Mouse (Mus musculus): ENCODE results near the gene Galnt18. TPM values are rescaled to one million over a fixed set of nuclear protein-coding genes. Genes with fewer than 3 reads are reported as not detected.
A peak's percentile ranks its signal among the peaks of the same experiment; 100 is the strongest.

Galnt18 gene
- polyA plus RNA-seq, 1 experiment from 2014 or later, result 7.6 TPM

- 87% methylated on average over 3 of the region's 3 CpGs for WGBS
Measured at GRCm38 (mm10) chr7:111770585-111770984, 9.2 kb downstream of the Galnt18 start.

GRCm38 (mm10) chr7:111766145-111766767 is 13.5 kb downstream of the Galnt18 start:
- H3K9me3 ChIP-seq, result no peaks in the 10 kb centered on the region
- no peak overlapping the region for H3K27ac ChIP-seq
- no peak overlapping the region for H3K9ac ChIP-seq
- H3K4me3 ChIP-seq, result no peak overlapping the region
- H3K27me3 ChIP-seq (replicated peaks), result no peaks in the 10 kb centered on the region
- no peak for ATAC-seq (ENCODE audit: low FRiP score, low read depth)
- no peaks in the 10 kb centered on the region for H3K36me3 ChIP-seq
- WGBS, result 72% methylated on average over 9 of the region's 9 CpGs
- no peak overlapping the region for H3K4me2 ChIP-seq (replicated peaks)
- peaks cover 7% of the 10 kb centered on the region; the same call in 1 of the 2 replicates for H3K4me1 ChIP-seq

More at GRCm38 (mm10) chr7:111770585-111770984, 9.2 kb downstream of the Galnt18 start:
- no peaks in the 10 kb centered on the region for H3K27me3 ChIP-seq (replicated peaks)
- no peaks in the 10 kb centered on the region for H3K4me1 ChIP-seq
- H3K9me3 ChIP-seq, result no peaks in the 10 kb centered on the region
- ATAC-seq (ENCODE audit: low FRiP score, low read depth), result no peak
- H3K27ac ChIP-seq, result no peak overlapping the region
- H3K4me2 ChIP-seq (replicated peaks), result no peak overlapping the region
- no peaks in the 10 kb centered on the region for H3K36me3 ChIP-seq
- H3K4me3 ChIP-seq, result no peak overlapping the region
- no peak overlapping the region for H3K9ac ChIP-seq

GRCm38 (mm10) chr7:111762754-111763153 is 17.0 kb downstream of the Galnt18 start:
- Histone ChIP-seq H3K4me1 (peaks cover 17% of the 10 kb centered on the region), H3K9me3 (no peaks in the 10 kb centered on the region), H3K4me3 (no peak overlapping the region), H3K4me2 (replicated peaks) (no peak overlapping the region), H3K36me3 (no peaks in the 10 kb centered on the region), H3K27me3 (replicated peaks) (no peaks in the 10 kb centered on the region), H3K9ac (no peak overlapping the region), H3K27ac (no peak overlapping the region)
- 55% methylated on average over 6 of the region's 6 CpGs for WGBS
- no peak for ATAC-seq (ENCODE audit: low FRiP score, low read depth)

GRCm38 (mm10) chr7:111748571-111749071 is 31.2 kb downstream of the Galnt18 start:
- 81% methylated on average over 3 of the region's 3 CpGs for WGBS
- no peak for ATAC-seq (ENCODE audit: low FRiP score, low read depth)
- H3K9me3 ChIP-seq, result no peaks in the 10 kb centered on the region
- no peak overlapping the region for H3K4me3 ChIP-seq
- no peaks in the 10 kb centered on the region for H3K27me3 ChIP-seq (replicated peaks)
- no peak overlapping the region for H3K9ac ChIP-seq
- no peak overlapping the region for H3K27ac ChIP-seq
- H3K4me2 ChIP-seq (replicated peaks), result no peak overlapping the region
- no peaks in the 10 kb centered on the region for H3K36me3 ChIP-seq
- H3K4me1 ChIP-seq, result no peaks in the 10 kb centered on the region

GRCm38 (mm10) chr7:111744770-111745169 is 35.0 kb downstream of the Galnt18 start:
- Histone ChIP-seq H3K36me3 (no peaks in the 10 kb centered on the region), H3K9ac (no peak overlapping the region), H3K27me3 (replicated peaks) (no peaks in the 10 kb centered on the region), H3K27ac (no peak overlapping the region), H3K4me3 (no peak overlapping the region), H3K4me1 (peaks cover 4% of the 10 kb centered on the region; the same call in 1 of the 2 replicates), H3K9me3 (no peaks in the 10 kb centered on the region), H3K4me2 (replicated peaks) (no peak overlapping the region)
- no peak for ATAC-seq (ENCODE audit: low FRiP score, low read depth)

GRCm38 (mm10) chr7:111741595-111741994 is 38.2 kb downstream of the Galnt18 start:
- Histone ChIP-seq H3K27me3 (replicated peaks) (no peaks in the 10 kb centered on the region), H3K4me1 (peaks cover 17% of the 10 kb centered on the region), H3K4me2 (replicated peaks) (no peak overlapping the region), H3K9ac (no peak overlapping the region), H3K27ac (no peak overlapping the region), H3K9me3 (no peaks in the 10 kb centered on the region), H3K4me3 (no peak overlapping the region), H3K36me3 (no peaks in the 10 kb centered on the region)
- no peak for ATAC-seq (ENCODE audit: low FRiP score, low read depth)
- 49% methylated on average over 2 of the region's 2 CpGs for WGBS

- Histone ChIP-seq H3K36me3 (no peaks in the 10 kb centered on the region), H3K9me3 (no peaks in the 10 kb centered on the region), H3K27ac (no peak overlapping the region), H3K4me1 (peaks cover 17% of the 10 kb centered on the region), H3K4me3 (no peak overlapping the region), H3K9ac (no peak overlapping the region), H3K27me3 (replicated peaks) (no peaks in the 10 kb centered on the region), H3K4me2 (replicated peaks) (no peak overlapping the region)
- no peak for ATAC-seq (ENCODE audit: low FRiP score, low read depth)
- 53% methylated on average over 6 of the region's 6 CpGs for WGBS
Measured at GRCm38 (mm10) chr7:111740091-111740490, 39.7 kb downstream of the Galnt18 start.

GRCm38 (mm10) chr7:111739371-111739765 is 40.4 kb downstream of the Galnt18 start:
- no peak overlapping the region for H3K4me2 ChIP-seq (replicated peaks)
- H3K36me3 ChIP-seq, result no peaks in the 10 kb centered on the region
- H3K27me3 ChIP-seq (replicated peaks), result no peaks in the 10 kb centered on the region
- H3K9me3 ChIP-seq, result no peaks in the 10 kb centered on the region
- WGBS, result 66% methylated on average over 5 of the region's 5 CpGs
- ATAC-seq (ENCODE audit: low FRiP score, low read depth), result 0 out of 2 replicates have a peak, but pooled peaks have one; percentile 17
- peaks cover 17% of the 10 kb centered on the region for H3K4me1 ChIP-seq
- H3K27ac ChIP-seq, result no peak overlapping the region
- no peak overlapping the region for H3K9ac ChIP-seq
- H3K4me3 ChIP-seq, result no peak overlapping the region

- 49% methylated on average over 10 of the region's 10 CpGs for WGBS
- no peak overlapping the region for H3K9ac ChIP-seq
- no peak overlapping the region for H3K4me3 ChIP-seq
- no peaks in the 10 kb centered on the region for H3K9me3 ChIP-seq
- H3K4me1 ChIP-seq, result peaks cover 17% of the 10 kb centered on the region
- H3K4me2 ChIP-seq (replicated peaks), result no peak overlapping the region
- no peaks in the 10 kb centered on the region for H3K27me3 ChIP-seq (replicated peaks)
- no peak overlapping the region for H3K27ac ChIP-seq
- no peak for ATAC-seq (ENCODE audit: low FRiP score, low read depth)
- H3K36me3 ChIP-seq, result no peaks in the 10 kb centered on the region
Measured at GRCm38 (mm10) chr7:111738456-111739370, 41.1 kb downstream of the Galnt18 start.

- Histone ChIP-seq H3K9me3 (no peaks in the 10 kb centered on the region), H3K36me3 (no peaks in the 10 kb centered on the region), H3K4me3 (no peak overlapping the region), H3K9ac (no peak overlapping the region), H3K4me2 (replicated peaks) (no peak overlapping the region), H3K27me3 (replicated peaks) (no peaks in the 10 kb centered on the region), H3K27ac (no peak overlapping the region), H3K4me1 (peaks cover 17% of the 10 kb centered on the region)
- WGBS, result 72% methylated on average over 7 of the region's 7 CpGs
- no peak for ATAC-seq (ENCODE audit: low FRiP score, low read depth)
Measured at GRCm38 (mm10) chr7:111737426-111737825, 42.4 kb downstream of the Galnt18 start.

GRCm38 (mm10) chr7:111736365-111736764 is 43.4 kb downstream of the Galnt18 start:
- 71% methylated on average over 3 of the region's 3 CpGs for WGBS
- no peak overlapping the region for H3K9ac ChIP-seq
- no peak for ATAC-seq (ENCODE audit: low FRiP score, low read depth)
- H3K36me3 ChIP-seq, result no peaks in the 10 kb centered on the region
- no peak overlapping the region for H3K4me3 ChIP-seq
- no peak overlapping the region for H3K27ac ChIP-seq
- no peaks in the 10 kb centered on the region for H3K9me3 ChIP-seq
- H3K4me2 ChIP-seq (replicated peaks), result no peak overlapping the region
- H3K27me3 ChIP-seq (replicated peaks), result no peaks in the 10 kb centered on the region
- peaks cover 17% of the 10 kb centered on the region for H3K4me1 ChIP-seq

All from neural tube, embryonic 12.5 days (tissue).